Mouse (Mus musculus) kidney, adult 2 months (tissue): ENCODE data around the gene Chek2. TPM values are rescaled to one million over a fixed set of nuclear protein-coding genes. Genes with fewer than 3 reads are reported as not detected.

Source experiments
- DNase-seq: peaks from one replicate; pipeline ENCODE4 v3.0.0; 2021
- H3K27ac ChIP-seq: fragments of 200-500 bp; 2 replicates; pipeline ENCODE4 v1.5.1; 2012; ENCODE audit warnings: low read depth, low read length, control low read depth, inconsistent platforms; ENCODE audit not compliant: insufficient read depth
- H3K27me3 ChIP-seq: fragments of 200-500 bp; replicated peaks from 2 replicates; pipeline ENCODE4 v1.6.1; 2012; ENCODE audit warnings: mild to moderate bottlenecking, moderate library complexity, low read length, inconsistent platforms; ENCODE audit not compliant: control insufficient read depth, insufficient read depth
- H3K36me3 ChIP-seq: fragments of 200-500 bp; 2 replicates; pipeline ENCODE4 v1.6.1; 2012; ENCODE audit warnings: mild to moderate bottlenecking, moderate library complexity, low read length, inconsistent platforms; ENCODE audit not compliant: control insufficient read depth, insufficient read depth
- H3K4me1 ChIP-seq: fragments of 200-500 bp; 2 replicates; pipeline ENCODE4 v1.6.1; 2011; ENCODE audit warnings: low read length; ENCODE audit not compliant: control insufficient read depth, insufficient read depth
- H3K4me3 ChIP-seq: fragments of 200-500 bp; 2 replicates; pipeline ENCODE4 v1.5.1; 2011; ENCODE audit warnings: mild to moderate bottlenecking, low read depth, low read length, control low read depth; ENCODE audit not compliant: insufficient read depth
- CTCF ChIP-seq: fragments of 200-500 bp; conservative IDR thresholded peaks from 2 replicates; pipeline ENCODE4 v1.5.1; 2011; ENCODE audit warnings: low read depth, mild to moderate bottlenecking, control low read depth, low read length, moderate library complexity, mixed read lengths; ENCODE audit not compliant: insufficient read depth, insufficient read length
- POLR2A ChIP-seq: fragments of 200-500 bp; IDR thresholded peaks from one replicate; pipeline ENCODE4 v1.6.1; 2011; ENCODE audit warnings: low read depth, low read length, control low read depth
- WGBS: fragments of 180-500 bp; shearing (Covaris S2); methylation state at CpG from one replicate; pipeline ENCODE4 v1.1.7; 2018; 5-methylcytosine and 5-hydroxymethylcytosine counted together
- polyA plus RNA-seq: library from polyadenylated mRNA; depleted of rRNA; stranded (reverse); fragments of >200 nt; gene quantifications from 2 replicates; pipeline ENCODE4 v1.2.3, GENCODE M21; 2012

The Chek2 gene
- polyA plus RNA-seq, 1 experiment: 4.5 TPM

GRCm38 (mm10) chr5:110888596-110888995 is 48.8 kb downstream of the Chek2 start:
- TF ChIP-seq CTCF (no peak), POLR2A (no peak)
- no peaks in the 10 kb centered on the region for H3K36me3 ChIP-seq
- H3K4me3 ChIP-seq: no peak overlapping the region
- H3K4me1 ChIP-seq: no peaks in the 10 kb centered on the region
- WGBS: 89% methylated on average over 4 of the region's 4 CpGs
- H3K27me3 ChIP-seq: no peaks in the 10 kb centered on the region
- no peak for DNase-seq
- H3K27ac ChIP-seq: no peak overlapping the region

DNA sequence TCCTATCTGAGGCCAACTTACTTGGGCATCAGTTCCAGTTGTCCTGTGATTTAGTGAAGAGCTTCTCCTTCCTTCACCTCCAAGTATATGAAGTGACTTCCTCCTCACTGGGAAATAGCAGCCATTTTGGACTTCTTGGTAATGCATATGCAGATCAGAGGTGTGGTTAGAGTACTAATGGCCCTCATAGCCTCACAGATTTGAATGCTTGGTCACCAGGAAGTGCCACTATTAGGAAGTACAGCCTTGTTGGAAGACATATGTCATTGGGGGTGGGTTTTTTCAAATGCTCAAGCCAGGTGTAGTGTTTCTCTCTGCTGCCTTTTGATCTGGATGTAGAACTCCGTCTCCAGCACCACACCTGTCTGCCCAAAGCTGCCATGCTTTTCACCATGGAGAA is 50.2 kb downstream of the Chek2 start:
- TF ChIP-seq CTCF (no peak), POLR2A (no peak)
- no peak for DNase-seq
- H3K27me3 ChIP-seq: no peaks in the 10 kb centered on the region
- H3K36me3 ChIP-seq: no peaks in the 10 kb centered on the region
- H3K27ac ChIP-seq: no peak overlapping the region
- WGBS: 92% methylated on average over 1 of the region's 1 CpGs
- H3K4me1 ChIP-seq: no peaks in the 10 kb centered on the region
- no peak overlapping the region for H3K4me3 ChIP-seq

DNA sequence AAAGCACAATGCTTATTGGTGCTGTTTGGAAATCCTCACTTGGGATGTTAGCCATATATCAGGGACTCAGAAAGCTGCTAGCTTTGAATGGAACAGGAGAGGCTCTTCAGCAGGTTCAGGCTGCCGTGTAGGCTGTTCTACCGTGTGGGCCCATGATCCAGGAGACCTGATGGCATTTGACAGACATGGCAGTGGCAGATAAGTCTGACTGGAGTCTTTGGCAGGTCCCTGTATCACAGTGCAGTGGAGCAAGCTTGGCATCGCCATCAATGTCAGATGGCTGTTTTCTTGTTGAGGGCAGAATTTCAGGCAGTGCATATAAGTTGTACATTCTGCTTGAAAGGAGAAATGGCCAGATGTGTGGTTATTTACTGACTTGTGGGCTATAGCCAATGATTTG is 50.8 kb downstream of the Chek2 start:
- Histone ChIP-seq H3K4me3 (no peak overlapping the region), H3K27ac (no peak overlapping the region), H3K4me1 (no peaks in the 10 kb centered on the region), H3K36me3 (no peaks in the 10 kb centered on the region), H3K27me3 (no peaks in the 10 kb centered on the region)
- no peak for DNase-seq
- WGBS: 97% methylated on average over 3 of the region's 3 CpGs
- TF ChIP-seq POLR2A (no peak), CTCF (no peak)

- H3K27ac ChIP-seq: no peak overlapping the region
- no peaks in the 10 kb centered on the region for H3K27me3 ChIP-seq
- no peaks in the 10 kb centered on the region for H3K36me3 ChIP-seq
- no peak for DNase-seq
- no peak overlapping the region for H3K4me3 ChIP-seq
- no peaks in the 10 kb centered on the region for H3K4me1 ChIP-seq
- TF ChIP-seq POLR2A (no peak), CTCF (no peak)
- 49% methylated on average over 7 of the region's 7 CpGs for WGBS
Observed at GRCm38 (mm10) chr5:110897114-110897788, 57.5 kb downstream of the Chek2 start.

DNA sequence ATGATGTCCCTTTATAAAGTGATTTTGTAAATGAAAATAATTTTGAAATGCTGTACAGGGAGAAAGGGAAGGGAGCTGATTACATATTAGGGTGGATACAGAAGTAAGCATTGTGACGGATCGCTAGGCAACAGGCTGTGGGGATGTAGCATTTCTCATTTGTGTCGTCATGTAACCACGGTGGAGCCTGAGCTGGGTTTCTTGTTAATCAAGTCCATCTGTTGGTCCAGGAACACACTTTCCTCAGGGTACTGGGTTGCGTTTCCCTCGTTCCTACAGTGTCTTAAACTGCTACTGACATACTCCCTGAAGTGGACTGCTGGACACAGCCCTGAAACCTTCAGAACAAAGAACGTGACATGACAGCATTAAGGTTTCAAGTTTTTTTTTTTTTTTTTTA is 58.4 kb downstream of the Chek2 start:
- Histone ChIP-seq H3K4me3 (no peak overlapping the region), H3K27ac (no peak overlapping the region), H3K4me1 (no peaks in the 10 kb centered on the region), H3K36me3 (no peaks in the 10 kb centered on the region), H3K27me3 (no peaks in the 10 kb centered on the region)
- TF ChIP-seq CTCF: no peak
- TF ChIP-seq POLR2A: no peak
- 83% methylated on average over 7 of the region's 7 CpGs for WGBS
- no peak for DNase-seq

DNA sequence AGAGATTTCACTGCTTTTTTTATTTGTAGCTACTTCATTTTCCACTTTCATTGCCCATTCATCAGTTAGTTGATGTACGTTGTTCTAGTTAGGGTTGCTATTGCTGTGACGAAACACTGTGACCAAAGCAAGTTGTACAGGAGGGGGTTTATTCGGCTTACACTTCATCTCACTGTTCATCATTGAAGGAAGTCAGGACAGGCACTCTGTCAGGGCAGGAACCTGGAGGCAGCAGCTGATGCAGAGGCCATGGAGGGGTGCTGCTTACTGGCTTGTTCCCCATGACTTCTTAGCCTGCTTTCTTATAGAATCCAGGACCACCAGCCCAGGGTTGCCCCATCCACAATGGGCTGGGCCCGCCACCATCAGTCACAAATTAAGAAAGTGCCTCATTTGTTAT is 59.0 kb downstream of the Chek2 start:
- H3K4me3 ChIP-seq: no peak overlapping the region
- 93% methylated on average over 4 of the region's 4 CpGs for WGBS
- DNase-seq: no peak
- H3K27me3 ChIP-seq: no peaks in the 10 kb centered on the region
- no peaks in the 10 kb centered on the region for H3K36me3 ChIP-seq
- TF ChIP-seq POLR2A (no peak), CTCF (no peak)
- no peak overlapping the region for H3K27ac ChIP-seq
- no peaks in the 10 kb centered on the region for H3K4me1 ChIP-seq

GRCm38 (mm10) chr5:110900331-110900730 is 60.6 kb downstream of the Chek2 start:
- H3K4me3 ChIP-seq: no peak overlapping the region
- TF ChIP-seq CTCF (no peak), POLR2A (no peak)
- H3K27ac ChIP-seq: no peak overlapping the region
- no peak for DNase-seq
- no peaks in the 10 kb centered on the region for H3K27me3 ChIP-seq
- H3K36me3 ChIP-seq: no peaks in the 10 kb centered on the region
- H3K4me1 ChIP-seq: no peaks in the 10 kb centered on the region

DNA sequence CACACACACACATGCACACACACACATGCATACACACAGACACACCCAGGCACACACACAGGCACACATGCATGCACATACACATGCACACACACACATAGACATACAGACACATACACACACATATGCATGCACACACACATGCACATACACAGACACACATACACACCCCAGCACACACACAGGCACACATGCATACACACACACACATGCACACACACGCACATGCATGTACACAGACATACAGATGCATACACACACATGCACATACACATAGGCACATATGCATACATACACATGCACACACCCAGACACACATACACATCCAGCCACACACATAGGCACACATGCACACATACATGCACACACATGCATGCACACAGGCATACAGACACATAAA is 66.9 kb downstream of the Chek2 start:
- TF ChIP-seq CTCF: no peak
- no peak for DNase-seq
- H3K27me3 ChIP-seq: no peaks in the 10 kb centered on the region
- WGBS: 98% methylated on average over 1 of the region's 1 CpGs
- no peak overlapping the region for H3K27ac ChIP-seq
- no peak overlapping the region for H3K4me3 ChIP-seq
- H3K4me1 ChIP-seq: no peaks in the 10 kb centered on the region
- no peaks in the 10 kb centered on the region for H3K36me3 ChIP-seq
